Mouse (Mus musculus) CH12.LX (cell line): Measurements from ENCODE around the gene Adamtsl1.

Experiments
- E2F4 ChIP-seq: IDR thresholded peaks from 2 replicates; pipeline ENCODE4 v1.6.1; 2011; ENCODE audit warnings: low read depth, low read length, improper control_type of control experiment; ENCODE audit not compliant: insufficient replicate concordance
- HCFC1 ChIP-seq: IDR thresholded peaks from 2 replicates; pipeline ENCODE4 v1.6.1; 2012; ENCODE audit warnings: low read depth, mild to moderate bottlenecking, inconsistent platforms, low read length, improper control_type of control experiment
- POLR2AphosphoS2 ChIP-seq: IDR thresholded peaks from 2 replicates; pipeline ENCODE4 v1.6.1; 2011; ENCODE audit warnings: low read depth, low read length, improper control_type of control experiment

DNA sequence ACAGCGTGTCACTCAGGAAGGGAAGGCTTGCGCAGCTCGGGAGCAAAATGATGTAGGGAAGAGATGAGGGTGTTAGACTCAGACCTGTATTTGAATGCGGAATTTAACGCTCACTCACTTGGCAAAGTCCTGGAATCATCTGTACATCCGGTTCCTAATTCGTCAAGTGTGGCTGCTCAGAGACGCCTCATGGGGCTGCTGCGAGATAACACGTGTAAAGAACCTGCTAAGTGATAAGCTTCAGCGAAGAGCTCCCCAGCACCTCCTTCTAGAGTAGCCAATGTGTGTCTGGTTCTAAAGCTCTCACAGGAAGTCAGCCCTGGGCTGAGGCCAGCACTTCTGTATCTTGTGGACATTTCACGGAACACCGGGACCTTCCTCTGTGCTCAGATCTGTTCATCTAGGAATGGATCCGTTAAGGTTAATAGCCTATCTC is 250.1 kb downstream of the Adamtsl1 start:
- TF ChIP-seq E2F4 (no peak), HCFC1 (no peak), POLR2AphosphoS2 (no peak)
